8 mouse cellular contexts compared by ENCODE assay signal in the genomic region with DNA sequence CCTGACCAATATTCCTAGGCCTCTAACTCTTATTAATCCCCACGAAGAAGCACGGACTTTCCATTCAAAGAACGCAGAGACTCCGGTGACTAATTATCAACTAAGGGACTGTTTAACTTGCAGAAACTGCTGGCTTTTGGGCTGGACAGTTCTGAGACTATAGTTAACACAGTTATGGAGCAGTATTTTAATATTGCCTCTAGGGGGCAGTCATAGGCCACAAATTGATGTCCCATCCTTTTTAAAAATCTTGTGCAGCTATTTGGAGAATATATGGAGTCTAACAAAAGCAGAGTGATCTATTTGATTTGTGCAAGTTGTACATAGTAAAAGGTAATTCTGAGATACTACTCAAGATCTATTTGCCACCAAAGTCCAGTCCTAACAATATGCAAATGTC. TPM values are rescaled to one million over a fixed set of nuclear protein-coding genes. Genes with fewer than 3 reads are reported as not detected.
DNase-seq lines count a peak whose midpoint lies in the region; ATAC-seq lines count a peak whose summit lies in the region.
"Had no signal": no experiment of that assay in that cellular context is flagged by ENCODE, and none has a peak within 500 bp of the region (broad histone marks: within the 10 kb centered on the region; RNA-seq: fewer than 3 reads in every experiment).

No protein-coding gene starts in this region.

- no peaks in the 10 kb centered on the region for H3K27me3 ChIP-seq in kidney, embryonic 15.5 days

- H3K9ac ChIP-seq in kidney, embryonic 15.5 days = no peak overlapping the region

- no peak overlapping the region for H3K4me2 ChIP-seq in kidney, embryonic 15.5 days

- no peaks in the 10 kb centered on the region for H3K4me1 ChIP-seq in kidney, embryonic 15.5 days

- WGBS in kidney, embryonic 15.5 days = 15% methylated on average over 4 of the region's 4 CpGs

- no peak overlapping the region for H3K27ac ChIP-seq in kidney, embryonic 15.5 days
- H3K27ac ChIP-seq: macrophage had no signal

- H3K9me3 ChIP-seq in kidney, embryonic 15.5 days (replicated peaks) = no peaks in the 10 kb centered on the region

- H3K36me3 ChIP-seq in kidney, embryonic 15.5 days = no peaks in the 10 kb centered on the region

- peak; percentile 4 for DNase-seq in kidney, adult 18-20 months
- DNase-seq in A20 (ENCODE audit: low read depth, low spot score) = peak; percentile 55
- DNase-seq in ES-CJ7 (ENCODE audit: low read depth, low spot score) = peak; percentile 21
- peak; percentile 48 for DNase-seq in kidney, postnatal 14 days
- no peak for DNase-seq in spleen, postnatal 10 days (ENCODE audit: low spot score in 2 of 2)

- ATAC-seq in kidney, embryonic 15.5 days (replicated peaks; ENCODE audit: low FRiP score) = no peak
- ATAC-seq in common myeloid progenitor, adult 5-6 weeks (replicated peaks; ENCODE audit: low read depth, poor library complexity, severe bottlenecking) = peak; percentile 76

- H3K4me3 ChIP-seq in kidney, embryonic 15.5 days (replicated peaks) = no peak overlapping the region

RNA-seq across cellular contexts. Expression of a gene that starts 15.3 kb away (rescaled TPM):
- polyA plus RNA-seq in kidney, embryonic 15.5 days (2015; fragmentation: Nextera tagmentation; extraction: Ambion mirVana) = 105 and 109 TPM in 2 replicates
- 72.2 and 91.1 TPM in 2 replicates for total RNA-seq in common myeloid progenitor, adult 5-6 weeks (2017)

RNA-seq across cellular contexts. Expression of a gene that starts 28.0 kb away (rescaled TPM):
- 1.3 TPM in 2 replicates for polyA plus RNA-seq in kidney, embryonic 15.5 days (2015; fragmentation: Nextera tagmentation; extraction: Ambion mirVana)
- not detected in 2 replicates for total RNA-seq in common myeloid progenitor, adult 5-6 weeks (2017)
- polyA plus RNA-seq: macrophage had no signal

RNA-seq across cellular contexts. Expression of a gene that starts 38.9 kb away (rescaled TPM):
- polyA plus RNA-seq in kidney, embryonic 15.5 days (2015; fragmentation: Nextera tagmentation; extraction: Ambion mirVana) = not detected in 2 replicates
- total RNA-seq in common myeloid progenitor, adult 5-6 weeks (2017) = not detected in 2 replicates
- polyA plus RNA-seq: macrophage had no signal

RNA-seq across cellular contexts. Expression of a gene that starts 46.3 kb away (rescaled TPM):
- polyA plus RNA-seq in kidney, embryonic 15.5 days (2015; fragmentation: Nextera tagmentation; extraction: Ambion mirVana) = 0.25 and 0.49 TPM in 2 replicates
- total RNA-seq in common myeloid progenitor, adult 5-6 weeks (2017) = not detected in 2 replicates
- polyA plus RNA-seq: macrophage had no signal

RNA-seq across cellular contexts. Expression of a gene that starts 50.0 kb away (rescaled TPM):
- 0.33 and 0.49 TPM in 2 replicates for polyA plus RNA-seq in kidney, embryonic 15.5 days (2015; fragmentation: Nextera tagmentation; extraction: Ambion mirVana)
- not detected in 2 replicates for total RNA-seq in common myeloid progenitor, adult 5-6 weeks (2017)
- polyA plus RNA-seq: macrophage had no signal

Comparison
In these comparisons a context has a peak if more than half of its experiments do, and no peak if none do; other contexts are left out.
1. DNase-seq: peak in kidney, adult 18-20 months (single experiment), A20 (single experiment), ES-CJ7 (single experiment) and kidney, postnatal 14 days (single experiment); none in spleen, postnatal 10 days (0 of 2).